Mouse (Mus musculus): ENCODE measurements around the gene Rgl1.
A peak's percentile ranks its signal among the peaks of the same experiment; 100 is the strongest.

Gene Rgl1

GRCm38 (mm10) chr1:152542747-152543378 is 223.3 kb downstream of the Rgl1 start:
- no peak for DNase-seq (ENCODE audit: low spot score)

DNA sequence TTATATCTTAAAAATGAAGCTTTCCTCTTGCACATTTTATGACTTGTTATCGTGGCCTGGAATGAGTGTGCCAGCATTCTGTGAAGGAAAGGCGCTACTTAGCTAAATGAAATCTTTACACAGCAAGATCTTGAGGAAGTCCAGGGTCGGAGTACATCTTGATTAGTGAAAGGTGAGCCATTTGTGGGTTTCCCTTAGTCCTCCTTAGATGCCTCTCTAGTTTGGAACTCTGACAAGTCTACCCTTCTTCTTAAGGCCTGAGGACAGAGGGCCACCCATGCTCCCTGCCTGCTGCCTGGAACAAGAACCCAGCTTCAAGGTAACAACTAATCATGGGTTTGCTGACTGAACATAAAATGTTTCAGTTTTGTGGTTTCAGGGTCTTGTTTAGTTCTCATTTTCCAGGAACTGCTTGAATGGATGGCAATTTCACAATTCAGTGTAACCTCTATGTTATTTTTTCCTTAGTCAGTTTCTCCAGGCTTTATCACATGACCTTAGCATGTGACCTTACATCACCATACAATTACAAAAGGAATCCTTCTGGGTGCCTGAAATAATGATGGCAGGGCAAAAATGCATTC is 225.8 kb downstream of the Rgl1 start:
- DNase-seq (ENCODE audit: low spot score): no peak

GRCm38 (mm10) chr1:152538817-152539216 is 227.3 kb downstream of the Rgl1 start:
- DNase-seq (ENCODE audit: low spot score): no peak

DNA sequence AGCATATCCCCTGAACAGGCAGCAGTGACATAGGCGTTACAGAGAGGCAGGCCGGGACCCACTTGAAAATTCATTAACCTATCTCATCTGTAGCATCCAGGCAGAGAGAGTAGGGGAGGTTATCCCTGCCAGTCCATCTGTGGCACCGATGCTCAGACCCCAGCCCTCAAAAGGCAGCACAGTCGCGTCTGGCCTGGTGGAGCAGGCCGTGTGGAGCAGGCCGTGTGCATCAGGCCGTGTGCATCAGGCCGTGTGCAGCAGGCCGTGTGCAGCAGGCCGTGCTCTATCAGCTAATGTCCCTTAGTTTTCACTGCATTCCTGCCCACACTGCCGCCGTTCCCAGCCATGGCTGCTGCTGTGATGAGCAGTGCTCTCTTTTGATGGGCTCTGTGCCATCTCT is 229.0 kb downstream of the Rgl1 start:
- DNase-seq (ENCODE audit: low spot score): no peak

DNA sequence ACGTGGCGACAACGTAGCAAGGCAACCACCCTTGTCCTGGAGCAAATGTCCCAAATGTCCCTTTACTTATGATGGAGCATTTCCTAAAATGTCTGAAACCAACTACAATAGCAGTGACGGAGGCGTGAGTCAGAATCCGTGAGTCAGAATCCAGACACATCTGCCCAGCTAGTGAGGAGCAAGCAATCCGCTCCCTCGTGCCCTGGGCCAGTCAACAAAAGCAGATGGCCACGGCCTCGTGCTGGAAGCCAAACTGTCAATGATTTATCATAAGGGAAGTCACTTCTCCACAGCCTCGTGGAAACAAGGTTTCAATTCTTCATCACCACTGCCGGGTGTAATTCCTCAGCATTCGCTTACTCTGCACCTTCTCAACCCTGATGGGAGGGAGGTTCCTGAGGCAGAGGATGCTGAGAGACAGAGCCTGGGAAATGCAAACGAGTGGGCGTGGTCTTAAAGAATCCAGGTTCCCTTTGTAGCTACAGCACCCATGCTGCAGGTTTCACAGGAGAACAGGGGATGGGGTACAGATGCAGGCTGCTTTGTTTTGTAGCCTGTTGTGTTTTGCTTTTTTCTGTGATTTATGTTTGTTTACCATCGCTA is 229.6 kb downstream of the Rgl1 start:
- no peak for DNase-seq (ENCODE audit: low spot score)

DNA sequence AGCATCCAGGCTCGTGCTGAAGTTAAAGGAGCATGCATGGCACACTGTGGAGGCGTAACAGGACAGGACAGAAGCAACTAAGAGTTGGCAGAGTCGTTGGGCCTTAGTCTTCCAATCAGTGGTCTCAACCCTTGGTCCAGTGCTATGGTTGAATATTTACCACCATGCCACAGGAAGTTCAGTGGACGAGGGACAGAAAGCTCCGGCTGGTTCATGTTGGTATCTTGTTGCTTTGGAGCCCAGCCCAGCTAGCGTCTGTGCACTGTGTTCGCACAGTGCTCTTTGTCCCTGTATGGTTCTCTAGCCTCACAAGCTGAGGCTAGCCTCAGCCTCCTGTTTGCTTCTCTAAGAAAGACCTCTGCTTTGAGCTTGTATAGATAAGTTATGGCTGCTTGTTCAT is 231.6 kb downstream of the Rgl1 start:
- DNase-seq (ENCODE audit: low spot score): no peak

DNA sequence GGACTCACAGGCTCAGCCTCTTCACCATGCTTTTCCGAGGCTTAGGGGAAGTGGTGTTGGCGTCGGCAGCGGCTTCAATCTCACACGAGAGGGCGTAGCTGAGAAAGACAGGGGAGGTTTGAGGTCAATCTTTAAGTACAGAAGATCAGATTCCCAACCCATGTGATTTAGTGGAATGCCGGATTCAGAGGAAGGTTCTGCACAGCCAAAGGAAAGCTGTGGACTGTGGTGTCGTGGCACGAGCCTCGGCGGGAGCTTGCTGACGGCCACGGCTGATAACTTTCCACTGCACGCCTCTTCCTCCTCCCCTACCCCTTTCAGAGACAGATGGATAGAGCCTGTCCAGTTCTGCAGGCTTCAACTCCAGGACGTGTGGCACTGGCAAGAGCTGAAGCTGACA is 234.7 kb downstream of the Rgl1 start:
- DNase-seq (ENCODE audit: low spot score): no peak

DNA sequence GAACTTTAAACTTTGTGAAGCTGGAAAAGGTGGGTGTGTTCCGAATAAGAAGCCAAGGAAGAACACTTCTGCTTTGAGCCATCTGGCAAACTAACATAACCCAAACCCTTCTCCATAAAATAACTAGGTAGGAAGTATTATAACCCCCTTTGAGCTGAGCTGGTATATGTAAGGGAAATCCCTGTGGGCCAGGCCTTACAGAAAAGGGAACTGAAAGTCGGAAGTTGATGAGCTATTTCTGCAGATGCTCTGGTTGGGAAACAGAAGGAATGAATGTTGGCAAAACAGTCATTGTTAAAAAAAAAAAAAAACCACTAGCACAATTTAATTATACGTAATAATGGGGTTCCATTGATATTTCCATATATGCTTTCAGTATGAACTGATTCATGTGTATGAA is 237.4 kb downstream of the Rgl1 start:
- DNase-seq (ENCODE audit: low spot score): no peak

DNA sequence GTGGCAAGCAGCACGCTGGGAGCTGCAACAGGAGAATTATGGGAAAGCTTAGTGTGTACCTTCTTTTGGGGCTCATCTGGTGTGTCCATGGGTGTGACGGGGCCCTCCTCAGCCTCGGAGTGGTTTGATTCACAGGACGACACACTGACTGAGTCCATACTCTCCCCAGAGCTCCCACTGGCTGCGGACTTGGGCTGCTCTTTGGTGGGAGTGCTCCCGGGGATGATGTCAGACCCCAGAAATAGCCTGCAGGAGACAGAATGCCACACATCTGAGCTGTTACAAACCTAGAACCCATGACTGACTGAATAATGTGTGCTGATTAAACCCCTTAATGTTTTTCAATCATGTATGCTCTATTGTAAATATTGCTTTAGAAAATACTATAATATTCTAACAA is 237.9 kb downstream of the Rgl1 start:
- no peak for DNase-seq (ENCODE audit: low spot score)

GRCm38 (mm10) chr1:152526154-152526553 is 240.0 kb downstream of the Rgl1 start:
- no peak for DNase-seq (ENCODE audit: low spot score)

GRCm38 (mm10) chr1:152524987-152525648 is 241.0 kb downstream of the Rgl1 start:
- peak; percentile 45 for DNase-seq (ENCODE audit: low spot score)

DNA sequence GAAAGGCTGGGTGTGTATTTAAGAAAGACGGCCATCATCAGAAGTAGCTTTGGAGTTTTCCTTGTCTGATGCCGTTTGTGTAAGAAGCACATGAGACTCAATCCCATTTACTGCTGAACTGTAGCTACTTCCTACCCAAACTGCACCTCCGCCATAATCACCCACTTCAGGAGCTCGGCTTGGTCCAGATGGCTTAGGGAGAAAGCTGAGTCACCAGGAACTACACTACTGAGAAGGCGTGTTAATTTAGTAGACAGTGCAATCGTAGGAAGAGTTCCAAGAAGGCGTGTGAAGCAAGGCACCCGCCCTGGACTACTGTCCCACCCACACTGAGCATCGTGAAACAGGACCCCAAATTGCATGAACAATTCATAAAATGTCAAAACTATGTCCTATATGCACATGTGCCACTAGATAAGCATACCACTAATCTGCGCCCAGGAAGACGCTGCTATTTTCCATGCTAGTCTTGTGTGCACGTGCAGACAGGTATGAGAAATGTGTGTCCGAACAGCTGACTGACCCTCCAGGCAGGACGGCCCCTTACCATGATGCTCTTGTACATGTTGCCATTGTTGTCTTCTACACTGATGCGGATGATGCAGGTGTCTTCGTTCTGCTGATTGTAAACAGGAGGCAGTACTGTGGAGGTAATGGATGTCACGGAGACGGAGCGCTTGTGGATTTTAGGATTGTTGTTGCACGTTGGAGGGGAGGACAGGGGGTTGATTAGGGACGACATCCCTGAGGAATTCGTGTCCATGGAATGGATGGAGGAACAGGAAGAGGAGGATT is 241.9 kb downstream of the Rgl1 start:
- DNase-seq (ENCODE audit: low spot score): no peak

DNA sequence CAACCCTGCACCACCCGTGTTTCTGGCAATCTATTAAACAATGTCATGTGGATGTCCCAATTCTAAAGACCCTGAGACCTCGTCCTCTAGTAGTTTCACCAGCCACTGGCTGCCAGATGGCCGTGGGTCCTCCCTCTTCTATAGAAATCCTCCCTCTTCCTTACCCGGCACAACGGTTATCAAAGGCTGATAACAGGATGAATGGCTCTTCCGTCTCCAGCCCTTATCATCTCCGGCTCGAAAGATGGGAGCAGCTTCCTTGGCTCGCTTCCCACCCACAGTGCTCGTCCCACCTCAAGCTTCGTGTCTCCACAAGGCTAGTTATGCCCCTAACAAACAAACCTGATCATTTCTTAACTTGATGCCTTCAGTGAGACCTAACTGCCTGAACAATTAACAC is 242.9 kb downstream of the Rgl1 start:
- no peak for DNase-seq (ENCODE audit: low spot score)

GRCm38 (mm10) chr1:152522226-152522625 is 243.9 kb downstream of the Rgl1 start:
- no peak for DNase-seq (ENCODE audit: low spot score)

GRCm38 (mm10) chr1:152520798-152521575 is 245.2 kb downstream of the Rgl1 start:
- DNase-seq (ENCODE audit: low spot score): no peak

DNA sequence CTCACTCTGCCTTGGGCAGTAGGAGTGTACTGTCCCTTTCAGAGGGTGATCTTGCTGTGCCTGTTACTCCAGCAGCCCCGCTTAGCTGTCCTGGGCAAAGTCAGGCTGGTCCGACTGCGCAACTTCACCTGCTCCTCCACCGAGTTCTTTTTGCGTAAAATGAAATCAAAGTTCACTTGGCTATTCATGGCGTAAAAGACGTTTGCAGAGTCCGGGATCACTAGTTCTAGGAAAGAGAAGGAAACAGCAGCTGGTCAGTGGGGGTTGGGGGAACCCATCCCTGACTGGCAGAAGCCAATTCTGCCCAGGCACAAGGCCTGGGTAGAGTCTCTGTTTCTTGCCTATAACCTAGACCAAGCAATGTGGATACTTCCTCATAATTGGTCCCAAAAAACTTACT is 247.2 kb downstream of the Rgl1 start:
- no peak for DNase-seq (ENCODE audit: low spot score)

GRCm38 (mm10) chr1:152517057-152517570 is 249.0 kb downstream of the Rgl1 start:
- no peak for DNase-seq (ENCODE audit: low spot score)

GRCm38 (mm10) chr1:152514256-152514655 is 251.9 kb downstream of the Rgl1 start:
- DNase-seq (ENCODE audit: low spot score): no peak

- no peak for DNase-seq (ENCODE audit: low spot score)
Measured at GRCm38 (mm10) chr1:152511237-152511636, 254.9 kb downstream of the Rgl1 start.

DNA sequence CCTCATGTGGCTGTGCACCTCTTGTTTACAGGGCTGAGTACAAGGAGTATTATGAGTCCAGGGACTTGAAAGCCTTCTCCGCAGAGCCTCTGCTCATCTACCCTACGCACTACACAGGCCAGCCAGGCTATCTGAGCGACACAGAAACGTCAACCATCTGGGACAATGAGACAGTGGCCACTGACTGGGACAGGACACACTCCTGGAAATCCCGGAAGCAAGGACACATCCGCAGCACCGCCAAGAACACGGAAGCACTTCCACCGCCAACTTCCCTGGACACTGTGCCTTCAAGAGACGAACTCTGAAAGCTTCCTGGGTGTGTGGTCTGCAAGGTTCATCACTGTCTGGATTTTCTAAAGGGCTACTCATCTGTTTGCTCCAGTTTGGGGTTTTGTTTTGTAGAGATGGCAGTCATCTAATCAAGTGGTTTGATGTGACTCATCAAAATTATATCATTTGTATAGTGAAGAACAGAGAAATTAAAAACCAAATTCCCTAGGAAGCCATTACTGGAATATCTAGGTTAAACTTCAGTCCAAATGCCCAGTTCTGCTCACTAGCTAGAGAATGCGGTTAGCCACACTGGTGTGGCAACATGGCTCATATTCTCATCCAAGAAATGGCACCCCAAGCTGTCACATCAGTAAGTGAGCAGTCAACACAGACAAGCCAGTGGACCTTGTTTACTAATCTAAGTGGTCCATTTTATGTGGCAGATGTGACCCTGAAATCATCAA is 257.5 kb downstream of the Rgl1 start:
- no peak for DNase-seq (ENCODE audit: low spot score)

- DNase-seq (ENCODE audit: low spot score): no peak
Measured at GRCm38 (mm10) chr1:152506726-152507125, 259.4 kb downstream of the Rgl1 start.

All from ovary, adult 18-20 months (tissue).